Mouse (Mus musculus) limb, embryonic 15.5 days (tissue): ENCODE results near the gene Gm7945. TPM values are rescaled to one million over a fixed set of nuclear protein-coding genes. Genes with fewer than 3 reads are reported as not detected.
"Not testable (repeated sequence)": the region's sequence is repeated elsewhere in the genome, so short reads cannot be mapped to it uniquely, and the experiment has no call there.

ENCODE experiments used
- ATAC-seq: fragments of 200-750 bp; cut with Nextera tagmentation; 2 replicates; pipeline ENCODE4 v1.8.0; 2017; ENCODE audit warnings: low read depth, moderate TSS enrichment; ENCODE audit not compliant: insufficient number of reproducible peaks, low FRiP score, low TSS enrichment
- H3K27ac ChIP-seq: fragments of 300-500 bp; sonication (generic); 2 replicates; pipeline ENCODE4 v1.5.1; 2015; ENCODE audit warnings: moderate library complexity, mild to moderate bottlenecking, inconsistent platforms
- H3K27me3 ChIP-seq: fragments of 300-500 bp; sonication (generic); 2 replicates; pipeline ENCODE4 v1.6.1; 2015; ENCODE audit warnings: inconsistent platforms
- H3K36me3 ChIP-seq: fragments of 300-500 bp; sonication (generic); 2 replicates; pipeline ENCODE4 v1.6.1; 2015; ENCODE audit warnings: inconsistent platforms
- H3K4me1 ChIP-seq: fragments of 300-500 bp; sonication (generic); 2 replicates; pipeline ENCODE4 v1.6.1; 2015; ENCODE audit warnings: inconsistent platforms
- H3K4me2 ChIP-seq: fragments of 300-500 bp; sonication (generic); 2 replicates; pipeline ENCODE4 v1.6.1; 2015; ENCODE audit warnings: mild to moderate bottlenecking, inconsistent platforms
- H3K4me3 ChIP-seq: fragments of 300-500 bp; sonication (generic); 2 replicates; pipeline ENCODE4 v1.5.1; 2015; ENCODE audit warnings: mild to moderate bottlenecking, inconsistent platforms
- H3K9ac ChIP-seq: fragments of 300-500 bp; sonication (generic); 2 replicates; pipeline ENCODE4 v1.6.1; 2015; ENCODE audit warnings: inconsistent platforms
- H3K9me3 ChIP-seq: fragments of 300-500 bp; sonication (generic); 2 replicates; pipeline ENCODE4 v1.6.1; 2016; ENCODE audit warnings: inconsistent platforms
- WGBS: fragments of 180-500 bp; shearing (Covaris S2); methylation state at CpG from one replicate; pipeline ENCODE4 v1.1.7; 2015; 5-methylcytosine and 5-hydroxymethylcytosine counted together
- polyA plus RNA-seq: library from polyadenylated mRNA; unstranded; fragments of >200 nt; fragmentation: Nextera tagmentation; extraction: Ambion mirVana; gene quantifications from 2 replicates; pipeline ENCODE4 v1.2.1, GENCODE M21; 2015

Gene Gm7945
- not detected in 2 replicates for polyA plus RNA-seq

- H3K4me1 ChIP-seq, H3K9me3 ChIP-seq, H3K27me3 ChIP-seq, ATAC-seq, H3K4me3 ChIP-seq, H3K4me2 ChIP-seq, H3K27ac ChIP-seq, H3K36me3 ChIP-seq, H3K9ac ChIP-seq: not testable (repeated sequence)
- WGBS = no CpG with 5 or more reads among the region's 3 CpGs
Measured at GRCm38 (mm10) chr14:41386279-41386678, at the start of gene Gm7945. TSS of gene Gm7945 (minus strand) at chr14:41386379.

- not testable (repeated sequence) for H3K4me2 ChIP-seq, ATAC-seq, H3K9me3 ChIP-seq, H3K9ac ChIP-seq, H3K27me3 ChIP-seq, H3K4me3 ChIP-seq, H3K27ac ChIP-seq, H3K4me1 ChIP-seq, H3K36me3 ChIP-seq
- WGBS = 22% methylated on average over 11 of the region's 16 CpGs
Measured at GRCm38 (mm10) chr14:41425393-41426075, 39.4 kb upstream of the Gm7945 start.

- not testable (repeated sequence) for H3K27me3 ChIP-seq, H3K4me3 ChIP-seq, H3K4me2 ChIP-seq, H3K9me3 ChIP-seq, H3K36me3 ChIP-seq, ATAC-seq, H3K9ac ChIP-seq, H3K27ac ChIP-seq, H3K4me1 ChIP-seq
- 9% methylated on average over 14 of the region's 14 CpGs for whole genome bisulfite sequencing
Measured at GRCm38 (mm10) chr14:41424694-41425093, 38.5 kb upstream of the Gm7945 start.

- not testable (repeated sequence) for ATAC-seq, H3K27ac ChIP-seq, H3K36me3 ChIP-seq, H3K27me3 ChIP-seq, H3K9ac ChIP-seq, H3K4me2 ChIP-seq, H3K4me1 ChIP-seq, H3K4me3 ChIP-seq, H3K9me3 ChIP-seq
- 80% methylated on average over 1 of the region's 2 CpGs for WGBS
Measured at GRCm38 (mm10) chr14:41408181-41408580, 22.0 kb upstream of the Gm7945 start, which contains the start of gene Gm6482. TSS of gene Gm6482 (minus strand) at chr14:41408281.

- H3K4me1 ChIP-seq, H3K9ac ChIP-seq, ATAC-seq, H3K4me3 ChIP-seq, H3K27ac ChIP-seq, H3K4me2 ChIP-seq, H3K36me3 ChIP-seq, H3K9me3 ChIP-seq, H3K27me3 ChIP-seq: not testable (repeated sequence)
- WGBS = 61% methylated on average over 2 of the region's 2 CpGs
Measured at GRCm38 (mm10) chr14:41348309-41348708, 37.9 kb downstream of the Gm7945 start, which contains the start of gene Gm5798. TSS of gene Gm5798 (plus strand) at chr14:41348609.

Other genes with a start within 250 kb of the Gm7945 start
- gene Mbl1, start 234.9 kb downstream of the Gm7945 start, polyA plus RNA-seq = not detected in 2 replicates
- 0.79 and 1.1 TPM in 2 replicates for gene Sftpd, start 201.2 kb downstream of the Gm7945 start, polyA plus RNA-seq
- not detected in 2 replicates for gene Gm2832, start 107.6 kb downstream of the Gm7945 start, polyA plus RNA-seq
- not detected in 2 replicates for gene Gm5798, start 37.8 kb downstream of the Gm7945 start, polyA plus RNA-seq
- gene Gm6482, start 21.9 kb upstream of the Gm7945 start, polyA plus RNA-seq = not detected in 2 replicates
- not detected in 2 replicates for gene Gm7954, start 67.1 kb upstream of the Gm7945 start, polyA plus RNA-seq
- gene Gm3486, start 103.1 kb upstream of the Gm7945 start, polyA plus RNA-seq = not detected in 2 replicates
- gene Gm7970, start 169.2 kb upstream of the Gm7945 start, polyA plus RNA-seq = not detected in 2 replicates
- gene 1700049E17Rik2, start 186.8 kb upstream of the Gm7945 start, polyA plus RNA-seq = not detected in 2 replicates
- not detected in 2 replicates for gene Gm3072, start 238.2 kb upstream of the Gm7945 start, polyA plus RNA-seq